In genomic region chr2:113531886-113532285, GRCm38 (mm10) we compare ENCODE assay signal across 15 mouse cellular contexts.
"Had no signal": no experiment of that assay in that cellular context is flagged by ENCODE, and none has a peak within 500 bp of the region (broad histone marks: within the 10 kb centered on the region; RNA-seq: fewer than 3 reads in every experiment).

No protein-coding gene starts in this region.

- H3K27ac ChIP-seq: liver, embryonic 12.5 days; liver, embryonic 14.5 days; macrophage; midbrain, embryonic 13.5 days; midbrain, embryonic 15.5 days; neural tube, embryonic 12.5 days; stomach, embryonic 15.5 days; stomach, postnatal 0 days had no signal

- H3K9me3 ChIP-seq: liver, embryonic 12.5 days; megakaryocyte, embryonic 14.5 days; midbrain, embryonic 13.5 days; midbrain, embryonic 15.5 days; neural tube, embryonic 12.5 days; stomach, embryonic 15.5 days had no signal

- DNase-seq: lung, embryonic 14.5 days; right cerebral cortex, postnatal 14 days; thymus, adult 2 months; thymus, postnatal 25 days; thymus, postnatal 4 days had no signal

- H3K4me2 ChIP-seq: liver, embryonic 12.5 days; lung, embryonic 14.5 days; midbrain, embryonic 11.5 days; midbrain, embryonic 13.5 days; midbrain, embryonic 15.5 days; neural tube, embryonic 12.5 days; stomach, embryonic 15.5 days had no signal

- H3K9ac ChIP-seq: liver, embryonic 12.5 days; liver, embryonic 14.5 days; lung, embryonic 14.5 days; midbrain, embryonic 13.5 days; midbrain, embryonic 15.5 days; neural tube, embryonic 12.5 days; stomach, embryonic 15.5 days had no signal

- ATAC-seq: liver, embryonic 12.5 days; midbrain, embryonic 13.5 days; midbrain, embryonic 15.5 days had no signal

- H3K4me1 ChIP-seq: liver, embryonic 12.5 days; megakaryocyte, embryonic 14.5 days; midbrain, embryonic 13.5 days; midbrain, embryonic 15.5 days; neural tube, embryonic 12.5 days had no signal

- H3K4me3 ChIP-seq: liver, embryonic 12.5 days; megakaryocyte, embryonic 14.5 days; midbrain, embryonic 13.5 days; midbrain, embryonic 15.5 days; neural tube, embryonic 12.5 days; stomach, embryonic 15.5 days had no signal

- H3K36me3 ChIP-seq: liver, embryonic 12.5 days; midbrain, embryonic 13.5 days; midbrain, embryonic 15.5 days; neural tube, embryonic 12.5 days; stomach, embryonic 15.5 days had no signal

- H3K27me3 ChIP-seq: liver, embryonic 12.5 days; megakaryocyte, embryonic 14.5 days; midbrain, embryonic 15.5 days; neural tube, embryonic 12.5 days; stomach, embryonic 15.5 days had no signal
